Mouse (Mus musculus) limb, embryonic 12.5 days (tissue): ENCODE data around the gene B430306N03Rik. TPM values are rescaled to one million over a fixed set of nuclear protein-coding genes. Genes with fewer than 3 reads are reported as not detected.

Experiments used
- ATAC-seq: fragments of 200-750 bp; cut with Nextera tagmentation; 2 replicates; pipeline ENCODE4 v1.8.0; 2017; ENCODE audit warnings: low read depth, moderate TSS enrichment; ENCODE audit not compliant: insufficient number of reproducible peaks, insufficient read depth, low FRiP score, low TSS enrichment
- H3K27ac ChIP-seq: fragments of 300-500 bp; sonication (generic); 2 replicates; pipeline ENCODE4 v1.5.1; 2016; ENCODE audit warnings: mild to moderate bottlenecking, moderate library complexity
- H3K27me3 ChIP-seq: fragments of 300-500 bp; sonication (generic); 2 replicates; pipeline ENCODE4 v1.6.1; 2016; ENCODE audit warnings: mild to moderate bottlenecking, moderate library complexity
- H3K36me3 ChIP-seq: fragments of 300-500 bp; sonication (generic); 2 replicates; pipeline ENCODE4 v1.6.1; 2016; ENCODE audit warnings: mild to moderate bottlenecking, moderate library complexity
- H3K4me1 ChIP-seq: fragments of 300-500 bp; sonication (generic); replicated peaks from 2 replicates; pipeline ENCODE4 v1.6.1; 2016
- H3K4me2 ChIP-seq: fragments of 300-500 bp; sonication (generic); 2 replicates; pipeline ENCODE4 v1.6.1; 2016; ENCODE audit warnings: mild to moderate bottlenecking, moderate library complexity
- H3K4me3 ChIP-seq: fragments of 300-500 bp; sonication (generic); replicated peaks from 2 replicates; pipeline ENCODE4 v1.5.1; 2016; ENCODE audit warnings: mild to moderate bottlenecking
- H3K9ac ChIP-seq: fragments of 300-500 bp; sonication (generic); replicated peaks from 2 replicates; pipeline ENCODE4 v1.6.1; 2016; ENCODE audit warnings: mild to moderate bottlenecking, moderate library complexity
- H3K9me3 ChIP-seq: fragments of 300-500 bp; sonication (generic); 2 replicates; pipeline ENCODE4 v1.6.1; 2016; ENCODE audit warnings: mild to moderate bottlenecking, moderate library complexity
- WGBS: fragments of 180-500 bp; shearing (Covaris S2); methylation state at CpG from one replicate; pipeline ENCODE4 v1.1.7; 2016; 5-methylcytosine and 5-hydroxymethylcytosine counted together
- polyA plus RNA-seq: library from polyadenylated mRNA; unstranded; fragments of >200 nt; fragmentation: Nextera tagmentation; extraction: Ambion mirVana; gene quantifications from 2 replicates; pipeline ENCODE4 v1.2.1, GENCODE M21; 2016

Gene B430306N03Rik
- polyA plus RNA-seq, 1 experiment from 2014 or later = 0.10 TPM

DNA sequence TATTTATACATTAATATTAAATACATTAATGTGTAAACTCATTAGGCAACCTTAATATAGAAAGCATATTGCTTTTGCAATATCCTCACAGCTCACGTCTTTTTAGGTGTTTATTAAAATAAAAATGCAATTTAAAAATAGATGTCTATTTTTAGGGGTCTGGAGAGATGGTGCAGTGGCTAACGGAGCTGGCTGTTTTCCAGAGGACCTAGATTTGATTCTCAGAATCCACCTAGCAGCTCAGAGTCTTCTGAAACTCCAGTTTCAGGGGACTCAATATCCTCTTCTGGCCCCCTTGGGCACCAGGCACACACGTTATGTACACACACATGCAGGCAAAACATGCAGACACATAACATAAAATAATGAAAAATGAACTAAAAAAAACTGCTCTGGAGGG lies 46.4 kb downstream of the B430306N03Rik start:
- H3K27me3 ChIP-seq = no peaks in the 10 kb centered on the region
- H3K4me1 ChIP-seq = no peaks in the 10 kb centered on the region
- H3K4me2 ChIP-seq = no peak overlapping the region
- ATAC-seq = no peak
- no peaks in the 10 kb centered on the region for H3K9me3 ChIP-seq
- 80% methylated on average over 3 of the region's 3 CpGs for WGBS
- H3K27ac ChIP-seq = no peak overlapping the region
- no peak overlapping the region for H3K4me3 ChIP-seq
- no peak overlapping the region for H3K9ac ChIP-seq
- no peaks in the 10 kb centered on the region for H3K36me3 ChIP-seq

- WGBS = 89% methylated on average over 8 of the region's 8 CpGs
- ATAC-seq = no peak
- no peaks in the 10 kb centered on the region for H3K9me3 ChIP-seq
- H3K4me1 ChIP-seq = no peaks in the 10 kb centered on the region
- H3K27me3 ChIP-seq = no peaks in the 10 kb centered on the region
- H3K9ac ChIP-seq = no peak overlapping the region
- no peak overlapping the region for H3K4me2 ChIP-seq
- H3K27ac ChIP-seq = no peak overlapping the region
- no peak overlapping the region for H3K4me3 ChIP-seq
- no peaks in the 10 kb centered on the region for H3K36me3 ChIP-seq
Observed at GRCm38 (mm10) chr17:48362966-48363365, 47.0 kb downstream of the B430306N03Rik start.

- Histone ChIP-seq H3K4me3 (no peak overlapping the region), H3K36me3 (no peaks in the 10 kb centered on the region), H3K9me3 (no peaks in the 10 kb centered on the region), H3K4me1 (no peaks in the 10 kb centered on the region), H3K27me3 (no peaks in the 10 kb centered on the region), H3K4me2 (no peak overlapping the region), H3K9ac (no peak overlapping the region), H3K27ac (no peak overlapping the region)
- WGBS = 69% methylated on average over 6 of the region's 6 CpGs
- no peak for ATAC-seq
Observed at GRCm38 (mm10) chr17:48363421-48363965, 47.6 kb downstream of the B430306N03Rik start.

- H3K9me3 ChIP-seq = no peaks in the 10 kb centered on the region
- WGBS = 83% methylated on average over 9 of the region's 9 CpGs
Observed at GRCm38 (mm10) chr17:48365511-48366155, 49.7 kb downstream of the B430306N03Rik start.

GRCm38 (mm10) chr17:48366806-48367205 lies 50.9 kb downstream of the B430306N03Rik start:
- Histone ChIP-seq H3K9me3 (no peaks in the 10 kb centered on the region), H3K27me3 (no peaks in the 10 kb centered on the region), H3K9ac (no peak overlapping the region), H3K4me2 (no peak overlapping the region), H3K4me1 (no peaks in the 10 kb centered on the region), H3K36me3 (no peaks in the 10 kb centered on the region), H3K4me3 (no peak overlapping the region), H3K27ac (no peak overlapping the region)
- no peak for ATAC-seq
- 85% methylated on average over 5 of the region's 5 CpGs for WGBS

More at GRCm38 (mm10) chr17:48365511-48366155, 49.7 kb downstream of the B430306N03Rik start:
- no peaks in the 10 kb centered on the region for H3K36me3 ChIP-seq
- H3K9ac ChIP-seq = no peak overlapping the region
- H3K27me3 ChIP-seq = no peaks in the 10 kb centered on the region
- ATAC-seq = no peak
- H3K4me1 ChIP-seq = no peaks in the 10 kb centered on the region
- no peak overlapping the region for H3K27ac ChIP-seq
- H3K4me2 ChIP-seq = no peak overlapping the region
- H3K4me3 ChIP-seq = no peak overlapping the region

DNA sequence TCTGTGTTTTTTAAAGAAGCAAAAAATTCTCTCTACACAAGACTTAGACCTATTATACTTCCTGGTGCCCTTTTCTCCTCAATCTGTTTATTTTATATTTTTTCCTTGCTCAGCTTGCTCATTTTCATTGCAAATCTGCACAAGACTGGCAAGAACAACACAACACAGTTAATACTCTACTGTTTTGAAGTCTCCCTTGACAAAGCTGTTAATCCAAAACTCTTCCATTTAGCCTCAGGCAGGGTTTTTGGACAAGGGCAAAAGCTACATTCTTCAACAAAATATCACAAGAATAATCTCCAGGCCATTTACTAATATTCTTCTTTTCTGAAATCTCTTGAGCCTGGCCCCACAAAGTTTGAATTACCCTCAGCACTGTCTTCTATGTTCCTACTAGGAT lies 55.7 kb downstream of the B430306N03Rik start:
- Histone ChIP-seq H3K9ac (no peak overlapping the region), H3K9me3 (no peaks in the 10 kb centered on the region), H3K4me2 (no peak overlapping the region), H3K27me3 (no peaks in the 10 kb centered on the region), H3K4me1 (no peaks in the 10 kb centered on the region), H3K36me3 (no peaks in the 10 kb centered on the region), H3K4me3 (no peak overlapping the region), H3K27ac (no peak overlapping the region)
- no peak for ATAC-seq

DNA sequence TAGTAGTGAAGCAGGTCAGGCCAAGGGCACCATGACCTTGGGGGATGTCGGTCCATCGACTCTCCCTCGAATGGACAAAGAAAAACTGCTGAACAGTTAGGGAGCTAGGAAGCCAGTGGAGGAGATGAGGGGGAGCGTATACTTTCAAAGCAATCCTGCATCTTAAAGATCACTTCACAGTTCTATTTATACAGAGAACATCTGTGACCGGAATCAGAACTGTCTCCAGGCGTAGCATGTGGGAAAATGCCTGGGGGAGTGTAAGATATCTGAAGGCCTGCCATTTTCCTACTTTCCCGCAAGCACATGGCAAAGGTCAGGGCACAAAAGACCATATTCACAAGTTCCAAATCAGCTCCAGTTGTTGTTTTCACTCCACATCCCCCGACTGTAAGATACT lies 57.0 kb downstream of the B430306N03Rik start:
- H3K4me2 ChIP-seq = no peak overlapping the region
- WGBS = 82% methylated on average over 8 of the region's 8 CpGs
- H3K27ac ChIP-seq = no peak overlapping the region
- H3K36me3 ChIP-seq = no peaks in the 10 kb centered on the region
- no peak overlapping the region for H3K9ac ChIP-seq
- no peaks in the 10 kb centered on the region for H3K9me3 ChIP-seq
- H3K4me3 ChIP-seq = no peak overlapping the region
- no peak for ATAC-seq
- H3K27me3 ChIP-seq = no peaks in the 10 kb centered on the region
- H3K4me1 ChIP-seq = no peaks in the 10 kb centered on the region

GRCm38 (mm10) chr17:48376102-48376501 lies 60.2 kb downstream of the B430306N03Rik start:
- H3K27me3 ChIP-seq = no peaks in the 10 kb centered on the region
- no peak overlapping the region for H3K4me2 ChIP-seq
- no peak for ATAC-seq
- H3K4me3 ChIP-seq = no peak overlapping the region
- WGBS = 92% methylated on average over 1 of the region's 1 CpGs
- H3K27ac ChIP-seq = no peak overlapping the region
- no peaks in the 10 kb centered on the region for H3K36me3 ChIP-seq
- H3K9me3 ChIP-seq = no peaks in the 10 kb centered on the region
- no peaks in the 10 kb centered on the region for H3K4me1 ChIP-seq
- no peak overlapping the region for H3K9ac ChIP-seq

Other genes with a start within 250 kb of the B430306N03Rik start
- gene 1700067P10Rik, start 226.8 kb upstream of the B430306N03Rik start, polyA plus RNA-seq = not detected in 2 replicates
- not detected in 2 replicates for gene 9830107B12Rik, start 169.9 kb upstream of the B430306N03Rik start, polyA plus RNA-seq
- gene A530064D06Rik, start 148.9 kb upstream of the B430306N03Rik start, polyA plus RNA-seq = not detected in 2 replicates
- gene Trem1, start 83.4 kb upstream of the B430306N03Rik start, polyA plus RNA-seq = 0.13 TPM in 1 of 2 replicates, not detected in the other
- not detected in 2 replicates for gene Trem3, start 68.4 kb upstream of the B430306N03Rik start, polyA plus RNA-seq
- not detected in 2 replicates for gene Treml4, start 51.8 kb upstream of the B430306N03Rik start, polyA plus RNA-seq
- 0.10 and 0.58 TPM in 2 replicates for gene Treml2, start 16.6 kb upstream of the B430306N03Rik start, polyA plus RNA-seq
- gene Trem2, start 30.3 kb downstream of the B430306N03Rik start, polyA plus RNA-seq = 1.9 and 2.0 TPM in 2 replicates
- gene Treml1, start 43.8 kb downstream of the B430306N03Rik start, polyA plus RNA-seq = 2.0 and 2.3 TPM in 2 replicates
- 19.7 and 21.3 TPM in 2 replicates for gene Nfya, start 93.8 kb downstream of the B430306N03Rik start, polyA plus RNA-seq
- 59.5 and 61.4 TPM in 2 replicates for gene Oard1, start 93.9 kb downstream of the B430306N03Rik start, polyA plus RNA-seq
- gene Apobec2, start 116.8 kb downstream of the B430306N03Rik start, polyA plus RNA-seq = 8.1 and 8.2 TPM in 2 replicates
- 2.1 and 3.0 TPM in 2 replicates for gene Tspo2, start 135.4 kb downstream of the B430306N03Rik start, polyA plus RNA-seq
- 0.12 and 0.28 TPM in 2 replicates for gene Unc5cl, start 138.8 kb downstream of the B430306N03Rik start, polyA plus RNA-seq